Mouse (Mus musculus) midbrain, embryonic 13.5 days (tissue): ENCODE measurements around the gene Mob2. TPM values are rescaled to one million over a fixed set of nuclear protein-coding genes. Genes with fewer than 3 reads are reported as not detected.

Source experiments
- ATAC-seq: fragments of 200-750 bp; cut with Nextera tagmentation; 2 replicates; pipeline ENCODE4 v1.8.0; 2017; ENCODE audit warnings: mild to moderate bottlenecking, moderate TSS enrichment, moderate library complexity
- H3K27ac ChIP-seq: fragments of 300-500 bp; sonication (generic); 2 replicates; pipeline ENCODE4 v1.5.1; 2015; ENCODE audit warnings: inconsistent platforms, mild to moderate bottlenecking, moderate library complexity
- H3K27me3 ChIP-seq: fragments of 300-500 bp; sonication (generic); 2 replicates; pipeline ENCODE4 v1.6.1; 2015; ENCODE audit warnings: mild to moderate bottlenecking, inconsistent platforms
- H3K36me3 ChIP-seq: fragments of 300-500 bp; sonication (generic); 2 replicates; pipeline ENCODE4 v1.6.1; 2015; ENCODE audit warnings: mild to moderate bottlenecking, inconsistent platforms
- H3K4me1 ChIP-seq: fragments of 300-500 bp; sonication (generic); replicated peaks from 2 replicates; pipeline ENCODE4 v1.6.1; 2015; ENCODE audit warnings: inconsistent platforms
- H3K4me2 ChIP-seq: fragments of 300-500 bp; sonication (generic); replicated peaks from 2 replicates; pipeline ENCODE4 v1.6.1; 2015; ENCODE audit warnings: moderate library complexity, mild to moderate bottlenecking, inconsistent platforms
- H3K4me3 ChIP-seq: fragments of 300-500 bp; sonication (generic); replicated peaks from 2 replicates; pipeline ENCODE4 v1.5.1; 2015; ENCODE audit warnings: mild to moderate bottlenecking, inconsistent platforms
- H3K9ac ChIP-seq: fragments of 300-500 bp; sonication (generic); replicated peaks from 2 replicates; pipeline ENCODE4 v1.6.1; 2015; ENCODE audit warnings: mild to moderate bottlenecking, inconsistent platforms
- H3K9me3 ChIP-seq: fragments of 300-500 bp; sonication (generic); 2 replicates; pipeline ENCODE4 v1.6.1; 2016; ENCODE audit warnings: mild to moderate bottlenecking, inconsistent platforms
- WGBS: fragments of 180-500 bp; shearing (Covaris S2); methylation state at CpG from one replicate; pipeline ENCODE4 v1.1.7; 2015; 5-methylcytosine and 5-hydroxymethylcytosine counted together
- polyA plus RNA-seq: library from polyadenylated mRNA; unstranded; fragments of >200 nt; fragmentation: Nextera tagmentation; extraction: Ambion mirVana; gene quantifications from 2 replicates; pipeline ENCODE4 v1.2.1, GENCODE M21; 2015

Mob2 gene
- polyA plus RNA-seq, 1 experiment from 2014 or later, result 56.9 TPM

DNA sequence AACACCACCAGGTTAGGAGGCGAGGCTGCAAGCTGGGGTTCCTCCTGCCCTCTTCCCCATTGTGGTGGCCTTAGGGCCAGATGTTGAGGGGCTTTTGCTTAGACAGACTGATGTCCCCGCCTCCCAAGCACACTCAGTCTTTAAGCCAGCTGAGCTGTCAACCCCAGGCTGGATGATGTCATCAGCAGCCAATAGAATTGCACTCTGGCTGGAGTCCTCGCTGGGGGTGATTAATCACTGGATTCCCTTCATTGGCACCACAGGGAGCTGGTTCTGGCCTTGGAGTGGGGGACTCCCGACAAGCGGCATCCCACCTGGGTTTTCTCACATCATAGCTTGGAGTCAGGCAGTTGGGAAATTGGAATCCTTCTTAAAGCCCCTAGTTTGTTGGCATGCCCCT lies 28.0 kb upstream of the Mob2 start:
- 1% methylated on average over 5 of the region's 5 CpGs for WGBS
- Histone ChIP-seq H3K9ac (peak overlapping the region; percentile 96), H3K9me3 (no peaks in the 10 kb centered on the region), H3K36me3 (peaks cover 51% of the 10 kb centered on the region), H3K27ac (peak overlapping the region; percentile 81), H3K4me3 (no peak overlapping the region), H3K4me2 (peak overlapping the region; percentile 82), H3K4me1 (peaks cover 78% of the 10 kb centered on the region), H3K27me3 (peaks cover 21% of the 10 kb centered on the region)
- ATAC-seq, result peak; percentile 64

DNA sequence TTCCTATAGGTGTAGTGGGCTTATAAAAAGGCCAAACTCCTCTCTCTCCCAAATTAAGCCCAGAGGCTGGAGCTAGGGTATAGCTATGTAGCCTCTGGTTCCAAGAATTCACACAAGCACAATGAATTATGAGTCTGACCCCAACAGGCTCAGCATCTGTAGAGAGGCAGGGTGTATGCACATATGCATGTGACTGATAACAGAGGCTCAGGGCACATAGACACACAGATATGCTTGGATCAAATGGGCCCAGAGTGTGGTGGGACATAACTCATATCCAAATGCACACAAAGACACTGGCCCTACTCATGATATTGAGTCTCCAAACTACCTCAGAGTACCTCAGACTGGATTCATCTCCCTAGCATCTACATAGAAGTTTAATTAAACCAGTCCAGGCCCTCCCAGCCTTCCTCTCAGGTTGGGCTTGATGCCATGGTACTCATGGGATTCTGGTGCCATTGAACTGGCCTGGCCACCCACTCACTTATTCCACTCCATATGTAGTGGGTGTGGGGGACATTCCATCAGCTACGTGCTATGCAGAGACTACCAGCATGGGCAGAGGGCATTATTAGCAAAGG lies 26.3 kb upstream of the Mob2 start:
- Histone ChIP-seq H3K4me1 (peaks cover 68% of the 10 kb centered on the region), H3K4me3 (no peak overlapping the region), H3K36me3 (peaks cover 68% of the 10 kb centered on the region), H3K4me2 (no peak overlapping the region), H3K27me3 (peaks cover 39% of the 10 kb centered on the region), H3K9me3 (no peaks in the 10 kb centered on the region), H3K27ac (no peak overlapping the region), H3K9ac (no peak overlapping the region)
- 96% methylated on average over 1 of the region's 1 CpGs for WGBS
- no peak for ATAC-seq

DNA sequence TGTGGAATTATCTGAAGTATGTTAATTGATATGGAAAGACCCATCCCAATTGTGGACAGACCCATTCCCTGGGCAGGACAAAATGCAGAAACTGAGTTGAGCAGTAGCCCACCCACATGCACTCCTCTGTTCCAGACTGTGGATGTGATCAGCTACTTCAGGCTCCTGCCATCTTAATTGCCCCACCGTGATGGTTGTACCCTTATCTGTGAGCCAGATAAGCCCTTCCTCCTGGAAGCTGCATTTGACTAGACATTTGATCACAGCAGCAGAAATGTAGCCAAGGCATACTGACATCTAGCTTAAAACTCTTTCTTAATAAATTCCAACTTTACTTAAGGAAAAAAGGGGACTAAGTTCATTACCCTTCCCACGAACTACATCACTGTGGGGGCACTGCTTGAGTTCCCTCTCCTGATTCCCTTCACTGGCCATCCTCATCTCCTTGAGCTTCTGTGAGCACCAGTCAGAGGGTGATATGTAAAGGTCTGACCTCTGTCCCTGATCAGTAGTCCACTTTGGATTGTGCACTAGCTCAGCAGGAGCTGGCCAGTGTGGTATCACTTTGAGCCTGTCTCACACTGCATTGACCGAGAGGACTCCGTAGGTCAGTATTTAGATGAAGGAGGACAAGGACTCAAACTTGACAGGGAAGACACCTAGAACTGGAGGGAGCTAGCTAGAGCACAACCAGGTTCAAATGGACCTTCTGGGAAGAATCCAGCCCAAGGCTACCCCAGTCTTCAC lies 25.5 kb upstream of the Mob2 start:
- peaks cover 64% of the 10 kb centered on the region for H3K4me1 ChIP-seq

DNA sequence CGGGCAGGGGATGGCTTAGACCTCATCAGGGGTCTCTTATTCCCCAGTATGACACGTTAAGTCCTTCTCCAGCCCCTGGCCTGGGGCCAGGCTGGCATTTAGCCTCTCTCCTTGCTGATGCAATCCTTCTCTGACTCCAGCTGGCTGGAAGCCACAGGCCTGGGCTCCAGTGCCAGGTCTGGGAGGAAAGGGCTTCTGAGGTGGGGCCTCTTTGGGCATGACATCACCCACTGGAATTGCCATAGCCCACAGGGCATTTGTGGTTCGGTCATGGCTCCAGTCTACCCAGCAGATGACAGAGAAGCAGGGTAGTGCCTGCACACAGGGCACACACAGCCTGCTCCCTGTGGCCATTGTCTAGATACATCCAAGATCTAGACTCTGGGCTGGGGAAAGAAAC lies 24.0 kb upstream of the Mob2 start:
- Histone ChIP-seq H3K27me3 (peaks cover 44% of the 10 kb centered on the region), H3K4me1 (peaks cover 49% of the 10 kb centered on the region), H3K4me3 (no peak overlapping the region), H3K27ac (no peak overlapping the region), H3K36me3 (peaks cover 89% of the 10 kb centered on the region), H3K4me2 (no peak overlapping the region), H3K9me3 (no peaks in the 10 kb centered on the region), H3K9ac (0 out of 2 replicates have a peak overlapping the region, but pooled peaks have one; percentile 11)
- ATAC-seq, result no peak
- WGBS, result 53% methylated on average over 3 of the region's 3 CpGs

More for the DNA sequence above, 25.5 kb upstream of the Mob2 start:
- Histone ChIP-seq H3K4me2 (no peak overlapping the region), H3K9me3 (no peaks in the 10 kb centered on the region), H3K27ac (no peak overlapping the region), H3K36me3 (peaks cover 77% of the 10 kb centered on the region), H3K4me3 (no peak overlapping the region), H3K9ac (no peak overlapping the region), H3K27me3 (peaks cover 44% of the 10 kb centered on the region)
- no peak for ATAC-seq
- 93% methylated on average over 4 of the region's 4 CpGs for WGBS

DNA sequence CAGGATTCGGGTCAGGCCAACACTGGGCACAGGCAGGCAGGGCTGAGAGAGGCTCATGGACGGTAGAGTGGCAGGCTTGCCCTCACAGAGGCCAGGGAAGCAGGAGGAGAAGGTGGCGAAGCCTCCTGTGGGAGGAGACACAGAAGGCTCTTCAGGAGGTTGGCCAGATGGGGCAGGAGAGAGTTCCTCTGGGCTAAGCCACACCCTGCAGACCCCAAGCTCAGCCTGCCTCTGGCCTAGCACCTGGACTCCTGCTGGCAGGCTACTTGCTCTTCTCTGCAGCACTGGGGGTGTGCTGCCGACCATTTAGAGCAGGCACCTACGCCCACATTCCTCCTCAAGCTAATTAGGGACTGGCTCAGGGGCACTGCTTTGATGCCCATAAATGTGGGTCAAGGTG lies 23.5 kb upstream of the Mob2 start:
- Histone ChIP-seq H3K4me2 (no peak overlapping the region), H3K9me3 (no peaks in the 10 kb centered on the region), H3K4me3 (no peak overlapping the region), H3K27me3 (peaks cover 44% of the 10 kb centered on the region), H3K9ac (0 out of 2 replicates have a peak overlapping the region, but pooled peaks have one; percentile 11), H3K27ac (no peak overlapping the region), H3K4me1 (peaks cover 44% of the 10 kb centered on the region), H3K36me3 (peaks cover 89% of the 10 kb centered on the region)
- no peak for ATAC-seq
- 21% methylated on average over 5 of the region's 5 CpGs for whole genome bisulfite sequencing

DNA sequence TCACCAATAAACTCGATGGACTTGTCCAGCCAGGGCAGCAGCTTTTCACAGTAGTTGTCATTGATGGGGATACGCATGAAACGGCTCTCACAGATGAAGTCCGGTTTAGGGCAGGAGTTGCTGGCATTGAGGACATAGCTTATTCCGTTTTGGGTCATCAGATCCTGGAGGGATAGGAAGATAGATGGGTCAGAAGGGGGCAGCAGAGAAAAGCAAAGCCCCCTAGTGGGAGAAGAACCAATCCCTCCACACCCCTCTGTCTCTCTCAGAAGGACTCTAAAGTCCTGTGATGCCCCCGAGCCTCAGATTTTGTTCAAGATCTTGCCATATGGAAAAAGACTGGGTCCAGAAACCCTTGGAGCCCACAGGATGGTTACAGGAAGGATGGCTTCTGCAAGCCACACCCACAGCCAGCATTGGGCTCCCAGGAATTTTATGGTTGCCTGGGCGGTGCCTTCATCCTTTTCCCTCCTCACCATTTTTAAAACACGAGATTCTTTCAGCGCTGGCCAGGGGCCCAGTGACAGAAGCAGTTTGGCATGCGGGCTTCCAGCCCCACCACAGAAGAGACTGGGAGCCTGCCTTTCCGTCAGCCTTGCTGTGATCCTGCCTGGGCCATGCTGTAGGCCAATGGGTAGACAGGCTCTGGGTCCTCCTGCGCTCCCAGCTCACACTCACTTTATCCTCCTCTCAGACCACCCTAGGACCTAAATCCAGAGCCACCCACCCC lies 22.9 kb upstream of the Mob2 start:
- no peak overlapping the region for H3K4me2 ChIP-seq
- 36% methylated on average over 12 of the region's 12 CpGs for WGBS
- H3K36me3 ChIP-seq, result peaks cover 91% of the 10 kb centered on the region
- no peak overlapping the region for H3K4me3 ChIP-seq
- peaks cover 44% of the 10 kb centered on the region for H3K27me3 ChIP-seq
- no peak overlapping the region for H3K9ac ChIP-seq
- no peak for ATAC-seq
- no peak overlapping the region for H3K27ac ChIP-seq
- H3K4me1 ChIP-seq, result peaks cover 38% of the 10 kb centered on the region
- no peaks in the 10 kb centered on the region for H3K9me3 ChIP-seq

DNA sequence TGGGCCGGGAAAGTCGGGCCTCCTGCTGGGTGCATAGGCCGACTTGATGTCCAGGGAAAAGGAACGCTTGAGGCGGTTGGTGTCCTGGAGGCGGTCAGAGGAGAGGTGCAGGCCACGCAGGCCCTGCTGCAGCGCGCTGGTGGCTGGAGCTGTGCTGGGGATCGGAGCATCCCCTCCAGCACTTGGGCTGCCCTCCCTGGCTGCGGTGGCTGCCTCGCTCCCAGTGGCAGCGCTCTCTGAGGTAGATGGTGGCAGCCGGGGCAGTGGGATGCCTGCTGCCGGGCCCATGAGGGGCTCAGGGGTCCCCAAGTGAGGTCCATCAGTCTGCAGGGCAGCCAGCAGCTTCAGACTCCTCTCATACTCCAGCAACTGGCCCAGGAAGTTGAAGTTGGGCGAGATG lies 21.7 kb upstream of the Mob2 start:
- peaks cover 27% of the 10 kb centered on the region for H3K4me1 ChIP-seq
- peaks cover 86% of the 10 kb centered on the region for H3K36me3 ChIP-seq
- 35% methylated on average over 16 of the region's 16 CpGs for WGBS
- no peak overlapping the region for H3K4me3 ChIP-seq
- no peak overlapping the region for H3K27ac ChIP-seq
- ATAC-seq, result no peak
- H3K4me2 ChIP-seq, result 0 out of 2 replicates have a peak overlapping the region, but pooled peaks have one; percentile 13
- H3K9ac ChIP-seq, result 0 out of 2 replicates have a peak overlapping the region, but pooled peaks have one; percentile 28
- H3K9me3 ChIP-seq, result no peaks in the 10 kb centered on the region
- H3K27me3 ChIP-seq, result peaks cover 44% of the 10 kb centered on the region

DNA sequence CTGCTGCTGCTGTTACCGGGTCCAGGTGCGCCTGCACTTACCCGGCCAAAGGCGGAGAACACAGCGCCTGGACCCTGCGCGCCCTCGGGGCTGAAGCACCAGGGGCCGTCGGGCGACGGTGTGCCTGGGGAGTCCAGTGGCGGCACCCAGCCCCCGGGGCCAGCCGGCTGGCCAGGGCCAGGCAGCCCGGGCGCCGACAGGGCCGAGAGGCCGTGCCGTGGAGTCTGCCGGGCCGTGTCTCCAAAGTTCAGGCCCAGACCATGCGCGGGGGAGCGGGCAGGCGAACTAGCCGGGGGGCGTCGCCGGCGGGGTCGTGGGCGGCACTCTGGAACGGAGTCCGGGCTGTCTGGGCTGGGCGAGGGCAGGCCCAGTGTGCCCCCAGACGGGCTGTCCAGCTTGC lies 21.3 kb upstream of the Mob2 start:
- Histone ChIP-seq H3K9me3 (no peaks in the 10 kb centered on the region), H3K4me1 (peaks cover 26% of the 10 kb centered on the region), H3K36me3 (peaks cover 82% of the 10 kb centered on the region), H3K27me3 (peaks cover 44% of the 10 kb centered on the region), H3K4me3 (no peak overlapping the region), H3K9ac (0 out of 2 replicates have a peak overlapping the region, but pooled peaks have one; percentile 28), H3K27ac (no peak overlapping the region), H3K4me2 (peak overlapping the region; percentile 13; the same call in 1 of the 2 replicates)
- ATAC-seq, result no peak
- WGBS, result 14% methylated on average over 17 of the region's 38 CpGs

DNA sequence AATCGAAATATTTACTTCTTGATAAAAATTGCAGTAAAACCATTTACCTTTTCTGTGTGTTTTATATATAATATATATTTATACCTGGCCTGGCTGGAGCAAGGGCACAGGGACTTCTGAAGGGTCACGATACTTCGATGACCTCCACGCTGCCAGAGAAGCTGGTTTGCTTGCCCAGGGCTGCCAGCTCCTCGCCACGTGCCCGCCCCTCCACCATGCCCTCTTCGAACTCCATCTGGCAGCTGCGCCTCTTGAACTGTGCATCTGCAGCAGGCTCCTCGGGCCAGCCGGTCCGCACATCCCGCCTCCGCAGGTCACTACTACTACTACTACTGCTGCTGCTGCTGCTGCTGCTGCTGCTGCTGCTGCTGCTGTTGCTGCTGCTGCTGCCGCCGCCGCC lies 20.9 kb upstream of the Mob2 start:
- Histone ChIP-seq H3K36me3 (peaks cover 78% of the 10 kb centered on the region), H3K4me2 (no peak overlapping the region), H3K27me3 (peaks cover 44% of the 10 kb centered on the region), H3K27ac (no peak overlapping the region), H3K9me3 (no peaks in the 10 kb centered on the region), H3K4me3 (no peak overlapping the region), H3K4me1 (peaks cover 26% of the 10 kb centered on the region), H3K9ac (0 out of 2 replicates have a peak overlapping the region, but pooled peaks have one; percentile 28)
- no peak for ATAC-seq
- WGBS, result 39% methylated on average over 17 of the region's 17 CpGs

DNA sequence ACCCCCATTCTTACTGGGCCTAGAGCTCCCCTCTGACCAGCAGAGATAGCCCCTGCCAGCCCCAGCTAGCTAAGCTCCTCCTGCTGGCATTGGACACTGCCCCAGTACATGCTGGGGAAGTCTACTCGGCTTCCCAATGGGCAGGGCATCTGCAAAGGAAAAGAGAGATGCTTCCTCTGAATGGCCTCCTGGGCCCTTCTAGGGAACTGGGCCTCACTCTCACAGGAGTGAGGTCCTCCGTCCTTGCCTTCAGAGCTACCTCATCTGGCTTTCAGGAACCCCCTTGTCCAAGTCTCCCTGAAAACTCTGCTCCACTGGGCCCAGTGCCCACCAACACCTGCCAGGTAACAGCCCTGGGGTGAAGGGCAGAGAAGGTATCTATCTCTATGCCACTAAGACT lies 20.0 kb upstream of the Mob2 start:
- Histone ChIP-seq H3K4me2 (no peak overlapping the region), H3K4me1 (peaks cover 26% of the 10 kb centered on the region), H3K4me3 (no peak overlapping the region), H3K36me3 (peaks cover 69% of the 10 kb centered on the region), H3K27me3 (peaks cover 41% of the 10 kb centered on the region), H3K9me3 (no peaks in the 10 kb centered on the region), H3K9ac (no peak overlapping the region), H3K27ac (no peak overlapping the region)
- ATAC-seq, result no peak
- WGBS, result 71% methylated on average over 2 of the region's 2 CpGs

DNA sequence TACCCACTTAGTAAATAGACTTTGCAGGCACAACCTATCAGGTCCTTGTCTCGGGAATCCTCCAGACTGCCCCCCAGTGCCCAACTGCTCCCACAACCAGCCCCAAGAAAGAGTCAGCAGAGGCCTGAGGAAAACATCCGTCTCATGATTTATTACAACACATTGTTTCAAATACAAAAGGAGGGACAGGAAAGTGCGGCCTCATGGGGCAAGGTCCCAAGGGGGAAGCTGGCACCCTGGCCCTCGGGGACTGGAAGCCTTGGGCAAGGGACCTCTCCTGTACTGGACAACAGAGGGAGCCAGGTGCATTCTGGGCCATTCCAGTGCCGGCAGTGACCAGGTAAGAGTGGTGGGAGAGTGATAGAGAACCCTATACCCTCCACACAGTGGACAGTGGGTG lies 18.5 kb upstream of the Mob2 start:
- no peak overlapping the region for H3K27ac ChIP-seq
- H3K9ac ChIP-seq, result no peak overlapping the region
- H3K36me3 ChIP-seq, result peaks cover 54% of the 10 kb centered on the region
- H3K4me2 ChIP-seq, result no peak overlapping the region
- no peak for ATAC-seq
- peaks cover 16% of the 10 kb centered on the region for H3K4me1 ChIP-seq
- peaks cover 31% of the 10 kb centered on the region for H3K27me3 ChIP-seq
- 61% methylated on average over 5 of the region's 5 CpGs for WGBS
- H3K9me3 ChIP-seq, result no peaks in the 10 kb centered on the region
- H3K4me3 ChIP-seq, result no peak overlapping the region

DNA sequence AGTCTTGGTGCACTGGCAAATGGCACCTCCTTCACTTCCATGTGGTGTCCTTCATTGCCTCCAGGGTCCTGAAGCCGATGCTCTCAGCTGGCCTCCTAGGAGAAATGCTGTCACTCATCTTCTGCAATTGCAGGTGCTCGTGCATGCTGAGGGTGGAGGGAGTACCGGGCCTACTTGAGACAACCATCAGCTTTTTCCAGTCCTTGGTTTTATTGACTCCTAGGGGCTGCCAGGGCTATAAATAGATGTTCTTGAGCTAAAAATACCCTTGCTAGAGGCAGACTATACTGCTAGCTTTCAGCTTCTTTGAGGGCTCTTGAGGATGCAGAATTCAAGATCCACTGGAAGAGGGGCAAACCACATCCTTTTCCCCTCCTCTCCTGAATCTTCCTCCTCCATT lies 16.3 kb upstream of the Mob2 start:
- peaks cover 3% of the 10 kb centered on the region for H3K4me1 ChIP-seq
- no peak overlapping the region for H3K9ac ChIP-seq
- peaks cover 9% of the 10 kb centered on the region for H3K27me3 ChIP-seq
- H3K9me3 ChIP-seq, result no peaks in the 10 kb centered on the region
- H3K27ac ChIP-seq, result no peak overlapping the region
- no peak overlapping the region for H3K4me3 ChIP-seq
- no peak for ATAC-seq
- 75% methylated on average over 3 of the region's 3 CpGs for WGBS
- no peak overlapping the region for H3K4me2 ChIP-seq
- H3K36me3 ChIP-seq, result peaks cover 32% of the 10 kb centered on the region
